Mouse (Mus musculus) brain, adult 10 weeks (tissue): ENCODE data around the gene Ccdc190. TPM values are rescaled to one million over a fixed set of nuclear protein-coding genes. Genes with fewer than 3 reads are reported as not detected.

Source experiments
- polyA plus RNA-seq: library from polyadenylated mRNA; stranded (reverse); fragments of 350-450 nt; fragmentation: Illumina TruSeq; extraction: RNeasy Lipid Tissue Mini Kit (QIAGEN cat#74804); gene quantifications from one replicate; pipeline ENCODE4 v1.2.3, GENCODE M21; 2015; ENCODE audit warnings: low read depth, low replicate concordance

The Ccdc190 gene
- 29.2 TPM for polyA plus RNA-seq

GRCm38 (mm10) chr1:169928454-169928971 is at the start of gene Ccdc190:
Gene Ccdc190, plus strand, starts transcription at chr1:169928648.

DNA sequence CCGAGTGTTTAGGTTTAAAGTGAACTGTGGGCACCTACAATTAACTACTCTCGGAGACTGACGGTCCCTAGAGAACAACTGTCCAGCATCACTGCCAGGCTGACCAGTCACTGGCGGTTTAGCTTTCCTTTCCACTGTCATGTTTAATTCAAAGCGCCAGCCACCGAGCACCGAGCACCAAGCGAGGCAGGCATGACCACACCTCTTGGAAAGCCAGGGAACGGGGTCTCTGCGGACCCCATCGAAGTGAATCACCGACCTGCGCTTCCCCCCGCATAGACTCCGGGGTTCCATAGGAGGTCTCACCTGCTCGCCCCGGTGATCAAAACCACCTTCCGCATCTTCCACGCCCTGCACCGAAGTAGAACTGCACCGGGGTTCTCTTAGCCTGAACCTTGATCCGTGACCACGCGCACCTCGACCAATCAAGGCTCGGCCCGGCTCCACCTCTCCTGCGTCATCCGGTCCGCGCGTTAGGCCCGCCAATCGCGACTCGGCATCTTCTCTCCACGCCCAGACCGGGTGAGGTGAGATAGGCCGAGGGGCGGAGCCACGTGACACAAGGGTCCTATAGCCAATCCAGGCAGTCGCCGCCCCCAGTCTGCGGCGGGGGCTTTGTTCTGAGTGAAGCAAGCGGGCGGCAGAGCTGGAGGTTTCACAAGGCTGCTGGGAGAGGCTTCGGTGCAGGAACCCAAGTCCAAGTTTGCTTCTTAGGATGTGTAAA is 40.5 kb downstream of the Ccdc190 start, which contains the start of gene Hsd17b7:
Gene Hsd17b7 (minus strand): TSS at position 450 of the 724 bp plus-strand sequence.

Other genes with a start within 250 kb of the Ccdc190 start
- 597 TPM for gene Rgs4, start 181.0 kb upstream of the Ccdc190 start, polyA plus RNA-seq
- 14.4 TPM for gene Hsd17b7, start 40.6 kb downstream of the Ccdc190 start, polyA plus RNA-seq
- gene Ddr2, start 182.1 kb downstream of the Ccdc190 start, polyA plus RNA-seq, result 3.4 TPM
- 56.7 TPM for gene Uap1, start 246.3 kb downstream of the Ccdc190 start, polyA plus RNA-seq